Mouse (Mus musculus) bone marrow macrophage, adult 2 months (primary cell): Measurements from ENCODE around the gene Msi2.

Experiments used
- CTCF ChIP-seq: IDR thresholded peaks from 2 replicates; pipeline ENCODE4 v1.5.1; 2012; ENCODE audit warnings: low read depth, mild to moderate bottlenecking, low read length, moderate library complexity
- POLR2A ChIP-seq: IDR thresholded peaks from 2 replicates; pipeline ENCODE4 v1.6.1; 2012; ENCODE audit warnings: mild to moderate bottlenecking, low read depth, low read length, borderline replicate concordance

GRCm38 (mm10) chr11:88313512-88313911 lies 404.8 kb downstream of the Msi2 start:
- TF ChIP-seq CTCF (no peak), POLR2A (no peak)
